Mouse (Mus musculus) cerebellum, adult 11-12 months (tissue): ENCODE results near the gene Snrpb.
A peak's percentile ranks its signal among the peaks of the same experiment; 100 is the strongest.

ENCODE experiments used
- DNase-seq: peaks from one replicate; pipeline ENCODE4 v3.0.0; 2022

Gene Snrpb

GRCm38 (mm10) chr2:130178706-130179506 is at the start of gene Snrpb:
Gene Snrpb (minus strand): TSS chr2:130179403.
- peak; percentile 87 for DNase-seq

- no peak for DNase-seq
These were observed 32.4 kb upstream of the Snrpb start for GRCm38 (mm10) chr2:130211581-130211980.

GRCm38 (mm10) chr2:130209636-130210035 is 30.4 kb upstream of the Snrpb start:
- DNase-seq, result no peak

- no peak for DNase-seq
These were observed 28.8 kb upstream of the Snrpb start for GRCm38 (mm10) chr2:130207996-130208395.

DNA sequence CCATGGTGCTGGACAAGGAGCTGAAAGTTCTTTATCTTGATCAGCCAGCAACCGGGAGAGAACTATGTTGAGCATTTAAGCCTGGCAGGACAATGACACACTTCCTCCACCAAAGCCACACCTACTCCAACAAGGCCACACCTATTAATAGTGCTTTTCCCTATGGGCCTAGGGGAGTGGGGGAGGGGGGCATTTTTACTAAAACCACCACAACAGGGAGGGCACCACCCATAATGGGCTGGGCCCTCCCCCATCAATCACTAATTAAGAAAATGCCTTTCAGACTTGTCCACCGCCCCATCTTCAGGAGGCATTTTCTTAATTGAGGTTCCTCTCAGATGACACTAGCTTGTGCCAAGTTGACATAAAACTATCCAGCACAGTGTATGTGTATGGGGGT is 28.2 kb upstream of the Snrpb start:
- DNase-seq, result no peak

DNA sequence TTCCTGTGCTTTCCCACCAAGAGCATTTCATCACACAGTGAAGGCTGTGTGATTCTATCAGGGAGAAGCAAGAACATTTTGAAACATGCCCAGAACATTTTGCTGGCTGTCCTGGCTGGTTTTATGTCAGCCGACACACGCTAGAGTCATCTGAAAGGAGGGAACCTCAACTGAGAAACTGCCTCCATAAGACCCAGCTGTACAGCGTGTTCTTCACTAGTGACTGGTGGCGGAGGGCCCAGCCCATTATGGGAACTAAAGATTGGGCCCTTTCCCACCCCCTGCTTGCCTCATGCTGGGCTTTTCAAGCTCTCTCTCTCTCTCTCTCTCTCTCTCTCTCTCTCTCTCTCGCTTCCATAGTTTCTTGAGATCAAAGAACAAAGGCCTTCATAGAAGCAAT is 21.8 kb upstream of the Snrpb start:
- no peak for DNase-seq

GRCm38 (mm10) chr2:130194894-130195293 is 15.7 kb upstream of the Snrpb start, which contains the start of gene Tmc2:
Gene Tmc2 (plus strand): TSS chr2:130195194.
- no peak for DNase-seq

- DNase-seq, result no peak
These were observed 9.2 kb upstream of the Snrpb start for GRCm38 (mm10) chr2:130188391-130188790.

DNA sequence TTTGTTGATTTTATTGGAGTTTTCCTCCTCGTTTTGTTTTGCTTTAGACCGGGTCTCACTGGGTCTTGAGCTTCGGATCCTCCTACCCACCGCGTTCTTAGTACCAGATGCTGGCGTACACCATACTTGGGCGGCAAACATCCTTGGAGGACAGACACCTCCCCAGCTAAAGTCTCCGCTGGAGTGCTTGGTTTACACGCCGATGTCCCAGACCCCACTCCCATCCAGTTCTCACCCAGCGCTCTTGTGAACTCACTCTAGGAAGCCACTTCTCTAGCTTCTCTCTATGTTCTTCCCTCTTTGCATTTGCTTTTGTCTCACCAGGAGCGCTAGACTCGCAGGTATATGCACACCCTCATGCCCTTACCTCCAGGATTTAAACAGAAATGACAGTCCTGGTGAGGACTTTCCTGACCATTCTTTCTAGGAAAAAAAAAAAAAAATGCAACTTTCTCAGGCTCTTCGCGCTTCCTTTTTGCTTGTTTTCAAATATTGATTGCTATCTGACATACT is 360 bp upstream of the Snrpb start:
- DNase-seq, result no peak

DNA sequence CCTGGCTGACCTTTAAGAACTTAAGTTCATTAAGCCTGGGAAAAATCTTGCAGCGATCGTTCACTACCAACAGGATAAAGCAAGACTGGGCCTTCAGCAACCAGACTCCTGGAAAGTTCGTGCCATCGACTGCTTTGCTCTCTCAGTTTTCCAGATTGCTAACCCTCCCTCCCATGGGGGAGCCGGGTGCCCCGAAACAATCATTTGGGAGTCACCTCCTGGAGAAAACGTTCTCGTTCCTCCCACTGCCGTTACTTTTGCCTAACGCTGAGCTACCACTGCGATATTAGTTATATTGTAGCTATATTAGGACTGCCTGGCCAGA is 860 bp downstream of the Snrpb start:
- no peak for DNase-seq

- no peak for DNase-seq
These were observed 2.4 kb downstream of the Snrpb start for GRCm38 (mm10) chr2:130176820-130177219.

DNA sequence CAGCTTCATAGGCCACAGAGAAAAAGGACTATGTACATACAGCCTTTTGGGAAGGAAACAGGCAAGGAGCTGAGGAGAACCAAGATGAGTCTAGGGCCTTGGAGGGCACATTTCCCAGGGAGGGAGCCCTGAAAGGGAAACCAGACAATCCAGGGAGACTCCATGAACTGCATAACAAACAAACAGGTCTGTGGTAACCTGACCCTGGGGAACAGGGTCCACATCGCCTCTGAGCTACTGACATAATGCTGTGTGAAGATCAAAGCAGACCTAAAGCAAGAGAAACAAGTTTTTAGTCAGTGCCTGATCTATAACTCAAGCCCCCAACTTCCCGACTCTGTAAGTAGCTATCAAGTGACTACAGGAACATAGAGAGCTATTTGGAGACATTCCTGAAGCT is 7.5 kb downstream of the Snrpb start:
- no peak for DNase-seq

GRCm38 (mm10) chr2:130167861-130168260 is 11.3 kb downstream of the Snrpb start:
- DNase-seq, result no peak

- DNase-seq, result peak; percentile 51
These were observed 12.6 kb downstream of the Snrpb start for GRCm38 (mm10) chr2:130166311-130167214.

- no peak for DNase-seq
These were observed 16.5 kb downstream of the Snrpb start for GRCm38 (mm10) chr2:130162701-130163100.

DNA sequence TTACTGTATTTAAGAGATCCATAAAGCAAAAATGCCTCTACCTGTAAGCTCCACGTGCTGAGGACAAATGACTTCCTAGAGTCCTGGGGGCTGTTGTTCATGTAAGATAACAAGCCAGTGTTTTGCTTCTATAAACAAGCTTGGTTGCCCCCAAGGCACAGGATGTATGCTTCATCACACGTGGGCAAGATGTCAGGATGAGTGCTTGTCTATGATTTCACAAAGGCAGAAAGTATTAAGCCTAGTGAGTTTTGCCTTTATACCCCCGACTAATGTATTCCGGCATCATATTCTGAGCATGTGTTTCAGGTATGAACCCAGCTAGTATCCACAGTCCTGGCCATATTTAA is 21.1 kb downstream of the Snrpb start:
- no peak for DNase-seq

- no peak for DNase-seq
These were observed 21.7 kb downstream of the Snrpb start for GRCm38 (mm10) chr2:130157231-130158087.

DNA sequence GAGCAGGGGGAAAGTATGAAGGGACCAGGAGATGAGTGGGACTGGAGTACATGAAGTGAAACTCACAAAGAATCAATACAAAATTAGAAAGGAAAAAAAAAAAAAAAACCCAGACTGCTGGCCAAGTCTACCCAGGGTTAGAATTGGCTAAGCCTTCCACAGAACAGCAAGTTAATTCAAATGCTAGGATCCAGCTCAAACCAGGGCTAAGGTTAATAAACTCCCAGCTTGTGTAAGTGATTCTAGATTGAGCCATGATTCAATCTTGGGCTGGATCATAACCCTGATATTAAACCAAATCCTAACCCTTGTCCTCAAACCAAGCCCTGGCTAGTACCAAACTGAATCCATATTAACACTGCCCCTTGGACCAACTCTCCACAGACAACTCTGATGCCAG is 23.4 kb downstream of the Snrpb start:
- no peak for DNase-seq

- DNase-seq, result no peak
These were observed 24.0 kb downstream of the Snrpb start for GRCm38 (mm10) chr2:130155171-130155570.

DNA sequence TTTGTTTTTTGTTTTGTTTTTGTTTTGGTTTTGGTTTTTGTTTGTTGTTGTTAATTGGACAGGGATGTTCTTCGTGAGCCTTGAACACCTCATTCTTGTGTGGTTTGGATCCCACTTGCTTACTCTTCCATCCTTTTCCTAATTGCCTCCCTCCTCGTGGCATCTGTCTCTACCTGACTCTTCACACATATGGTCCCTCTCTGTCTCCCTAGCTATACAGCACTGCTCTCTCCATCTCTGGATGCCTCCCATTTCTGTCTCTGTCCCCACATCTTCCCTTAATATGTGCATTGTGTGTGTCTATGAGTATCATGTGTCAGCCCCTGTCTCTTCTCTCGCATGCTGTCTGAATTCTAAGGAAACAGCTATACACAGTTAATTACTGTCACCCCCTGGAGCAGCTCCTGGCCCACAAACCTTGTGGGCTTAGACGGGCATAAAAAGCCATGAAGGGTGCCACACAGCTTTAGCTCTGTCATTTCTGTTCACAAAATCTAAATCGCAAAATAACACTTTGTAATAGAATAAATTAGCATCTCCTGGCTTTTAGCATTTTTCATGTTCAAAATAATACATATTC is 33.0 kb downstream of the Snrpb start:
- no peak for DNase-seq

- DNase-seq, result no peak
These were observed 34.4 kb downstream of the Snrpb start for GRCm38 (mm10) chr2:130144703-130145324.

- no peak for DNase-seq
These were observed 36.2 kb downstream of the Snrpb start for GRCm38 (mm10) chr2:130143011-130143410.
